Mouse (Mus musculus) CD4-positive naive resting alpha-beta T cell, adult 76 days (primary cell): ENCODE data around the gene Rem2. TPM values are rescaled to one million over a fixed set of nuclear protein-coding genes. Genes with fewer than 3 reads are reported as not detected.

Experiments used
- total RNA-seq: library from RNA; stranded (reverse); gene quantifications from one replicate; pipeline ENCODE4 v1.2.4, GENCODE M21; 2023

Rem2 gene
- total RNA-seq, result 0.41 TPM

GRCm38 (mm10) chr14:54475941-54476844, at the start of gene Rem2:
Rem2 (plus strand) TSS chr14:54476100.

GRCm38 (mm10) chr14:54426689-54427398, 49.1 kb upstream of the Rem2 start, which contains the start of gene Mrpl52:
Mrpl52 (plus strand) TSS chr14:54426909.

GRCm38 (mm10) chr14:54431334-54432077, 44.4 kb upstream of the Rem2 start, which contains the start of gene Mmp14:
Mmp14 (plus strand) TSS chr14:54431612.

GRCm38 (mm10) chr14:54463959-54464292, 12.0 kb upstream of the Rem2 start, which contains the start of gene Lrp10:
Lrp10 (plus strand) TSS chr14:54464137.

Other genes starting within 250 kb of the Rem2 start
- gene Dad1, start 222.0 kb upstream of the Rem2 start, total RNA-seq, result 145 TPM
- gene Abhd4, start 221.9 kb upstream of the Rem2 start, total RNA-seq, result 5.3 TPM
- not detected for gene Olfr49, start 191.2 kb upstream of the Rem2 start, total RNA-seq
- 69.1 TPM for gene Oxa1l, start 115.3 kb upstream of the Rem2 start, total RNA-seq
- gene Slc7a7, start 58.3 kb upstream of the Rem2 start, total RNA-seq, result 3.4 TPM
- 76.1 TPM for gene Mrpl52, start 49.2 kb upstream of the Rem2 start, total RNA-seq
- 1.2 TPM for gene Mmp14, start 44.5 kb upstream of the Rem2 start, total RNA-seq
- 138 TPM for gene Lrp10, start 12.0 kb upstream of the Rem2 start, total RNA-seq
- 29.1 TPM for gene Prmt5, start 41.4 kb downstream of the Rem2 start, total RNA-seq
- 18.8 TPM for gene Haus4, start 78.5 kb downstream of the Rem2 start, total RNA-seq
- gene Ajuba, start 101.5 kb downstream of the Rem2 start, total RNA-seq, result not detected
- gene 4931414P19Rik, start 129.9 kb downstream of the Rem2 start, total RNA-seq, result 3.2 TPM
- 42.9 TPM for gene Psmb5, start 141.9 kb downstream of the Rem2 start, total RNA-seq
- gene Psmb11, start 145.3 kb downstream of the Rem2 start, total RNA-seq, result not detected
- gene Gm17606, start 164.9 kb downstream of the Rem2 start, total RNA-seq, result not detected
- gene Cdh24, start 165.3 kb downstream of the Rem2 start, total RNA-seq, result 13.5 TPM
- 34.4 TPM for gene 1700123O20Rik, start 210.1 kb downstream of the Rem2 start, total RNA-seq
- 601 TPM for gene Acin1, start 210.8 kb downstream of the Rem2 start, total RNA-seq
- not detected for gene Gm29776, start 222.7 kb downstream of the Rem2 start, total RNA-seq
- gene Cebpe, start 236.1 kb downstream of the Rem2 start, total RNA-seq, result not detected